Mouse (Mus musculus) hindbrain, embryonic 14.5 days (tissue): ENCODE measurements at regions not wholly inside any gene's neighbourhood (a gene's known extent, or its start where the extent isn't known, plus 50 kb on each side); places are given as distances from the start of the nearest gene placed in this dataset.

Source experiments
- ATAC-seq: fragments of 200-750 bp; cut with Nextera tagmentation; 2 replicates; pipeline ENCODE4 v1.8.0; 2017; ENCODE audit warnings: moderate number of reproducible peaks, mild to moderate bottlenecking, moderate TSS enrichment, moderate library complexity; ENCODE audit not compliant: low FRiP score
- DNase-seq: peaks from one replicate; pipeline ENCODE4 v3.0.0-alpha.2; 2015; ENCODE audit warnings: low spot score
- H3K27ac ChIP-seq: fragments of 300-500 bp; sonication (generic); 2 replicates; pipeline ENCODE4 v1.5.1; 2014; ENCODE audit warnings: mild to moderate bottlenecking, moderate library complexity
- H3K27me3 ChIP-seq: fragments of 300-500 bp; sonication (generic); 2 replicates; pipeline ENCODE4 v1.6.1; 2014; ENCODE audit warnings: mild to moderate bottlenecking, low read length, mixed read lengths; ENCODE audit not compliant: control insufficient read depth, insufficient read depth
- H3K36me3 ChIP-seq: fragments of 300-500 bp; sonication (generic); replicated peaks from 2 replicates; pipeline ENCODE4 v1.6.1; 2014; ENCODE audit not compliant: control insufficient read depth, insufficient read depth
- H3K4me1 ChIP-seq: fragments of 300-500 bp; sonication (generic); replicated peaks from 2 replicates; pipeline ENCODE4 v1.6.1; 2014; ENCODE audit warnings: antibody characterized with exemption, low read length, mixed read lengths; ENCODE audit not compliant: control insufficient read depth, insufficient read depth
- H3K4me2 ChIP-seq: fragments of 300-500 bp; sonication (generic); replicated peaks from 2 replicates; pipeline ENCODE4 v1.6.1; 2014; ENCODE audit warnings: mild to moderate bottlenecking, moderate library complexity
- H3K4me3 ChIP-seq: fragments of 300-500 bp; sonication (generic); replicated peaks from 2 replicates; pipeline ENCODE4 v1.5.1; 2014; ENCODE audit warnings: mild to moderate bottlenecking, low read length
- H3K9ac ChIP-seq: fragments of 300-500 bp; sonication (generic); 2 replicates; pipeline ENCODE4 v1.6.1; 2014
- H3K9me3 ChIP-seq: fragments of 300-500 bp; sonication (generic); 2 replicates; pipeline ENCODE4 v1.6.1; 2016; ENCODE audit warnings: low read length; ENCODE audit not compliant: control insufficient read depth
- WGBS: fragments of 180-500 bp; shearing (Covaris S2); extraction: QIAGEN DNeasy Blood & Tissue Kit; methylation state at CpG from one replicate; pipeline ENCODE4 v1.1.7; 2014; 5-methylcytosine and 5-hydroxymethylcytosine counted together

DNA sequence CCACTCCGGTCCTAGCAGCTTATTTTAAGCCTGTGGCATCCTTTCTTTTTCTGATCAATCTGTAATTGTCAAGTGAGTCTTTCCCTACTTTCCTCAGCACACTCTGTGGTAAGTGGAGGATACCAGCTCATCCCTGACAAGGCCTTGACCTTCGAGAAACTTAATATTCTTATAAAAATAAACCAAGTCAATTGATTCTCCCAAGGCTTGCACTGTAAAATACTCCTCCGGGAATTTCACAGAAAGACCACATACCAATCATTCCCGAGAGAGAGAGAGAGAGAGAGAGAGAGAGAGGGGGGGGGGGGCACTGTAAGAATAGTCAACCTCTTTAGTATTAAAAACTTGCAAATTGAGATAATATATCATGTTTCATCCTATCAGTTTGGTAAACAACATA, 173.1 kb upstream of the Tank start:
- 63% methylated on average over 4 of the region's 4 CpGs for WGBS
- Histone ChIP-seq H3K9me3 (no peaks in the 10 kb centered on the region), H3K27ac (no peak overlapping the region), H3K36me3 (no peaks in the 10 kb centered on the region), H3K9ac (no peak overlapping the region), H3K4me2 (no peak overlapping the region), H3K4me3 (no peak overlapping the region), H3K4me1 (peaks cover 9% of the 10 kb centered on the region), H3K27me3 (no peaks in the 10 kb centered on the region)
- DNase-seq, result no peak
- ATAC-seq, result no peak

DNA sequence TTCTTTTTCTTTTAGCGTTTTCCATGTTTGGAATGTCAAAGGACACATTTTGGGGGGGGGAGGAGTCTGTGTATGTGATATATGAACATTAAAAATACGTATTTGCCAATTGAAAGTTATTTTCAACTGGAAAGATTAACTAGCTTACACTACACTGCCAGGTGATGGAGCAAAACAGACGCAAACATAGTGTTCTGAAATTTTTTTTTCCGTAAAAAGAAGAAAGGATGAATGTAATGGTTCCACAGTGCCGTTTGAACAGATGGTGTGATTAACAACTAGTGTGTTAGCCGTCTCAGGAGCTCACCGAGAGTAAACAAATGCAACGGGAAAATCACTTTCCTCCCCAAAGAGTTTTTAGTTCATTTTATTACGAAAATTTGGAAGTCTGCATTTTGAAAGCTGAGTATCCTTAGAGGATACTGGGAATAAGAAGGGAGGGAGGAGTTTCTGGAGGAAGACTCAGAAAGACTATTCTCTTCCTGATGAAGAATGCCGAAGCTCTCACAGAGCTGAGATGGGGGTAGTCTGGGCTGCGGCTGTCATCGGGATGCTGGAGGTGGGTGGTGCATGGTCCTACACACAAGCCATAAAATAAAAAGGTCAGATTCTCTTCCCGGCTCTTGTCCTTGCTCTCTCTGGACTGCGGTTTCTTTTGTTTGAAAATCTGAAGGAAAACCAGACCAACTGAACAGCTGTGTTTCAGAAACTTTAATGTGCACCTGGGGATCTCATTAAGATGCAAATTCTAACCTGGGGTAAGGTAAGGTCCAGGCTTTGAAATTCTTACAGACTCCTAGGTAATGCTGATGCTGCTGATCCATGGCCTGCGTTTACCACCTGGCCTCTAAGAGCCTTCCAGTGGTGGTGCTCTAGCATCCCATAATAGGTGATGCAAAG, 175.5 kb upstream of the Tank start:
- 5% methylated on average over 15 of the region's 15 CpGs for WGBS
- Histone ChIP-seq H3K9me3 (no peaks in the 10 kb centered on the region), H3K4me2 (peak overlapping the region; percentile 74), H3K4me3 (peak overlapping the region; percentile 35), H3K27ac (peak overlapping the region; percentile 55), H3K36me3 (no peaks in the 10 kb centered on the region), H3K9ac (peak overlapping the region; percentile 56), H3K4me1 (peaks cover 20% of the 10 kb centered on the region), H3K27me3 (no peaks in the 10 kb centered on the region)
- no peak for DNase-seq
- peak; percentile 56 for ATAC-seq

DNA sequence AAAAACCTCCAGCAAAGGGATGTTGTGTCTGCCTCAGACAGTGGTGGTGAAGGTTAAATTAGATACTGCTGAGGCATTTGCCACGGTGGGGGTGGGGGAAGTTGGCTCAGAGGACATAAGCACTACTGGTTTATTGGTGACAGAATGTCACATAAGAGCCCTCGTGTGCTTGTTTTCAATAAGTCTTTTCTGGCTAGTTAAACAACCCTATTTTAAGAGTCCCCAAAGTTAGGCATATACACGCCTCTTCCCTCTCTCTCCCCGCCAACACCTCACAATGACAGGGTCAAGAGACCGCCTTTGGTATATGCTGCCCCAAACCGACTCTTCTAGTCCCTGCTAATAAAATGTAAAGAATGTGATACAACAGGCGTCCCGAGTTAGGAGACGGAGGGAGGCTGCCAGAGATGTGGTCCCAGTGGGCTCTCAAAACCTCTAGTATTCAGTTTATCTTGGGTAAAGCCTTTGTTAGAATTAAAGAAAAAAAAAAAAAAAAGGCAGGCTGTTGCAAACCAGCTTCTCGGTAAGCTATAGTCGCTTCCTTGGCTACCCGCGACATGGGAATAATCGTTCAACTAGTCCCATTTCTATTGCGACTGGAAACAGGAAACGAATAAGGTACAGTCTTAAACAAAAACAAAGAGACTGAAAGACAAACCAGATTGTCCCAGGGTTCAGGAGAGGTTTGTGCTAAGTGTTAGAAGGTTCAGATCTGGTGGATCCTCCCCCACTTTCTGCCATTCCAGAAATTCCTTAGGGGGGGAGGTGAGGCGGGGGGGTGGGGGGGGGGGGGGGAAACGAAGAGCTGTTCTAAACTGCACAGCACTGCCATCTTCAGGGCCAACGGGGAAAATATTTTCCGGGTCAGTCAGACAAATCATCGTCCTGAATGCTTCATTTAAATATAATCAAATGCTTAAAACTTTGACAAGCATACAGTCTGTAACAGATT, 176.5 kb upstream of the Tank start:
- H3K4me2 ChIP-seq, result peak overlapping the region; percentile 74
- DNase-seq (peak; percentile 84), ATAC-seq (peak; percentile 58; the same call in 1 of the 2 replicates)
- no peaks in the 10 kb centered on the region for H3K27me3 ChIP-seq
- no peaks in the 10 kb centered on the region for H3K36me3 ChIP-seq
- H3K4me3 ChIP-seq, result peak overlapping the region; percentile 35
- H3K4me1 ChIP-seq, result peaks cover 20% of the 10 kb centered on the region
- WGBS, result under 1% methylated on average over 20 of the region's 21 CpGs
- H3K9me3 ChIP-seq, result no peaks in the 10 kb centered on the region
- peak overlapping the region; percentile 56 for H3K9ac ChIP-seq
- peak overlapping the region; percentile 77 for H3K27ac ChIP-seq

DNA sequence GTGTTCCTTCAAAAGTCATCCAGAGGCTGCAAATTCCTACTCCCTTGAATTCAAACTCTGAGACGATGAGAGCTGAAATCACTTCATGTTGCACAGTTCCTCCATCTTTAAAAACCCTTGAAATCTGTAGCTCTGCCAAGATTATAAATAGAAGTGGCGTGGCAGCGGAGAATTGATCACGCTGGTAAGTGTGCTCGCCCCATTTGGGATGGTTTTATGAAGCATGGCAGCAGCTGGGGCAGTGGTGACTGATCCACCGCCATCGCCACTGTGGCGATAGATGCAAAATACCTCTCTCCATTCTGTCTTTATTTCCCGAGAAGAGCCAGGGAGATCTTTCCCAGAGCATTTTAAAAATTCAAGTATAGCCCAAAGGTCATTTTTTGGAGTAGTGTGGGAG, 179.8 kb upstream of the Tank start:
- Histone ChIP-seq H3K27me3 (no peaks in the 10 kb centered on the region), H3K4me3 (no peak overlapping the region), H3K9me3 (no peaks in the 10 kb centered on the region), H3K27ac (peak overlapping the region; percentile 47; the same call in 1 of the 2 replicates), H3K4me1 (peaks cover 20% of the 10 kb centered on the region), H3K4me2 (peak overlapping the region; percentile 20; the same call in 1 of the 2 replicates), H3K9ac (no peak overlapping the region), H3K36me3 (no peaks in the 10 kb centered on the region)
- DNase-seq, result no peak
- WGBS, result 53% methylated on average over 9 of the region's 9 CpGs
- ATAC-seq, result no peak

GRCm38 (mm10) chr2:61389622-61390021, 188.8 kb upstream of the Tank start:
- Histone ChIP-seq H3K27ac (no peak overlapping the region), H3K36me3 (no peaks in the 10 kb centered on the region), H3K4me1 (no peaks in the 10 kb centered on the region), H3K9me3 (0 out of 2 replicates have a peak, but pooled peaks cover 4% of the 10 kb centered on the region), H3K4me3 (no peak overlapping the region), H3K27me3 (no peaks in the 10 kb centered on the region), H3K4me2 (no peak overlapping the region), H3K9ac (no peak overlapping the region)
- no peak for DNase-seq
- no peak for ATAC-seq

DNA sequence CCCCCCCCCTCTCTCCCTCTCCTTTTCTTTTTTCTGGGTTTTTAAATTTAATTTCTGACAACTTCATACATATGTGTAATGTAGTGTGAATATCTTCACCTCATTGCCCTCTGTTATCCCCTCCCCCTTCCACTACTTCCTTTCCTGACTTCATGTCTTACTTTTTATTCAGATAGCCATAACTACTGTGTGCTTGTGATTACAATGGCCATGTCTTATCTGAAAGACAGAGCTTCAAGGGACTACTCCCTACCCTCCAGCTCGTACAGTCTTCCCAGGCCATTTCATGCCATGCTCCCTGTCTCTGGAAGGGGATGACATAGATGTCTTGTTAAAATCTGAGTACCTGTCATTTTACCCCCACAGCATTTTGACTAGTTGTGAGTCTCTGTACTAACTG, 189.2 kb upstream of the Tank start:
- no peak overlapping the region for H3K9ac ChIP-seq
- 73% methylated on average over 1 of the region's 1 CpGs for WGBS
- H3K9me3 ChIP-seq, result 0 out of 2 replicates have a peak, but pooled peaks cover 4% of the 10 kb centered on the region
- no peak overlapping the region for H3K4me2 ChIP-seq
- no peaks in the 10 kb centered on the region for H3K4me1 ChIP-seq
- ATAC-seq, result no peak
- no peak overlapping the region for H3K27ac ChIP-seq
- no peaks in the 10 kb centered on the region for H3K27me3 ChIP-seq
- H3K4me3 ChIP-seq, result no peak overlapping the region
- DNase-seq, result no peak
- no peaks in the 10 kb centered on the region for H3K36me3 ChIP-seq

DNA sequence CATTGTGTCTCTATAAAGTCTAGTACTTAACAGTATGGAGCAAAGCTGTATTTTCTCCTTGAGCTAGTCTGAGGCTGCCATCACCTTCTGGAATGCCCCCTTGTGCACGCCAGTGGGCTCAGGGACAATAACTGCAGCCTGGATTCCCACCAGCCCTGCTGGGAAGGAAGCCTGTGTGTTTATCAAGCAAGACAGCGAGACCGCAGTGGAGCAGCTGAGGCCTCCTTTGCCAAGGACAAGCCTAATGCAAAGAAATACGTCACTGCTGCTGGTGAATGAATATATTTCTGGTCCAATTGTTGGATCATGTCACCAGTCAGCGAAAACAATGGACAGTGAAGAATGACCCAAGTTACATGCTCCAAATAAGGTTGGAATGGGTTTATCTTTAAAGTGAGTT, 190.8 kb upstream of the Tank start:
- H3K27ac ChIP-seq, result no peak overlapping the region
- 32% methylated on average over 5 of the region's 5 CpGs for WGBS
- H3K4me2 ChIP-seq, result no peak overlapping the region
- no peak for DNase-seq
- H3K4me3 ChIP-seq, result no peak overlapping the region
- no peak overlapping the region for H3K9ac ChIP-seq
- H3K27me3 ChIP-seq, result no peaks in the 10 kb centered on the region
- no peaks in the 10 kb centered on the region for H3K9me3 ChIP-seq
- no peaks in the 10 kb centered on the region for H3K36me3 ChIP-seq
- no peak for ATAC-seq
- H3K4me1 ChIP-seq, result no peaks in the 10 kb centered on the region

- Histone ChIP-seq H3K4me2 (no peak overlapping the region), H3K4me1 (no peaks in the 10 kb centered on the region), H3K27me3 (no peaks in the 10 kb centered on the region), H3K9ac (no peak overlapping the region), H3K9me3 (no peaks in the 10 kb centered on the region), H3K27ac (no peak overlapping the region), H3K36me3 (no peaks in the 10 kb centered on the region), H3K4me3 (no peak overlapping the region)
- no peak for DNase-seq
- 85% methylated on average over 5 of the region's 5 CpGs for WGBS
- ATAC-seq, result no peak
Measured at GRCm38 (mm10) chr2:61386966-61387365, 191.4 kb upstream of the Tank start.

- ATAC-seq (no peak), DNase-seq (no peak)
- Histone ChIP-seq H3K36me3 (no peaks in the 10 kb centered on the region), H3K4me2 (no peak overlapping the region), H3K9ac (no peak overlapping the region), H3K4me1 (0 out of 2 replicates have a peak, but pooled peaks cover 3% of the 10 kb centered on the region), H3K9me3 (no peaks in the 10 kb centered on the region), H3K27ac (no peak overlapping the region), H3K4me3 (no peak overlapping the region), H3K27me3 (no peaks in the 10 kb centered on the region)
- WGBS, result 83% methylated on average over 6 of the region's 6 CpGs
Measured at GRCm38 (mm10) chr2:61384467-61384866, 193.9 kb upstream of the Tank start.
